8 mouse cellular contexts compared by ENCODE assay signal in genomic region chr13:112660574-112661381, GRCm38 (mm10). TPM values are rescaled to one million over a fixed set of nuclear protein-coding genes. Genes with fewer than 3 reads are reported as not detected.
A peak's percentile ranks its signal among the peaks of the same experiment; 100 is the strongest.
DNase-seq lines count a peak whose midpoint lies in the region; ATAC-seq and TF ChIP-seq lines count a peak whose summit lies in the region.

Slc38a9 (plus strand) TSS chr13:112660751.

- H3K4me2 ChIP-seq in kidney, embryonic 15.5 days = peak within 1 kb of the TSS; percentile 86

- WGBS in heart, embryonic 10.5 days = under 1% methylated on average over 33 of the region's 33 CpGs
- WGBS in kidney, embryonic 15.5 days = under 1% methylated on average over 33 of the region's 33 CpGs

- TF ChIP-seq CTCF in bone marrow macrophage, adult 2 months (IDR thresholded peaks at IDR 0.05; ENCODE audit: low read depth, low read length) = no peak
- no peak for TF ChIP-seq CTCF in embryonic fibroblast, embryonic 13.5 days (IDR thresholded peaks at IDR 0.05; ENCODE audit: borderline replicate concordance, insufficient read depth, low read length)

- no peaks in the 10 kb centered on the region for H3K27me3 ChIP-seq in heart, embryonic 10.5 days (ENCODE audit: insufficient read depth, poor library complexity, severe bottlenecking)
- H3K27me3 ChIP-seq in kidney, embryonic 15.5 days = no peaks in the 10 kb centered on the region

- peak within 1 kb of the TSS; percentile 71 for H3K9ac ChIP-seq in kidney, embryonic 15.5 days

- H3K9me3 ChIP-seq in heart, embryonic 10.5 days = no peaks in the 10 kb centered on the region
- H3K9me3 ChIP-seq in kidney, embryonic 15.5 days (replicated peaks) = no peaks in the 10 kb centered on the region

- no peaks in the 10 kb centered on the region for H3K36me3 ChIP-seq in heart, embryonic 10.5 days
- no peaks in the 10 kb centered on the region for H3K36me3 ChIP-seq in kidney, embryonic 15.5 days

- DNase-seq in A20 (ENCODE audit: low read depth, low spot score) = peak; percentile 96
- peak; percentile 97 for DNase-seq in heart, embryonic 10.5 days (ENCODE audit: low spot score)
- DNase-seq in liver = peak; percentile 94
- peak; percentile 90 to 94 for DNase-seq in spleen, postnatal 4 days (ENCODE audit: low spot score in 2 of 2)

- peak within 1 kb of the TSS; percentile 16; the same call in 1 of the 2 replicates for H3K27ac ChIP-seq in bone marrow macrophage, adult 2 months (ENCODE audit: insufficient read depth, low read depth, low read length)
- H3K27ac ChIP-seq in embryonic fibroblast, embryonic 13.5 days (ENCODE audit: insufficient read depth, low read length) = no peak within 1 kb of the TSS
- peak within 1 kb of the TSS; percentile 87 for H3K27ac ChIP-seq in heart, embryonic 10.5 days
- H3K27ac ChIP-seq in kidney, embryonic 15.5 days = peak within 1 kb of the TSS; percentile 64

- peak within 1 kb of the TSS; percentile 88 for H3K4me3 ChIP-seq in bone marrow macrophage, adult 2 months (ENCODE audit: insufficient read depth, low read length)
- peak within 1 kb of the TSS; percentile 76 for H3K4me3 ChIP-seq in embryonic fibroblast, embryonic 13.5 days (ENCODE audit: insufficient read depth, low read length)
- peak within 1 kb of the TSS; percentile 87 for H3K4me3 ChIP-seq in heart, embryonic 10.5 days
- H3K4me3 ChIP-seq in kidney, embryonic 15.5 days (replicated peaks) = peak within 1 kb of the TSS; percentile 73

- ATAC-seq in kidney, embryonic 15.5 days (replicated peaks; ENCODE audit: low FRiP score) = peak; percentile 99
- ATAC-seq in monocyte, adult 5-6 weeks (replicated peaks; ENCODE audit: insufficient number of reproducible peaks, low FRiP score, low TSS enrichment, poor library complexity, severe bottlenecking) = peak; percentile 96

- peaks cover 14% of the 10 kb centered on the region for H3K4me1 ChIP-seq in bone marrow macrophage, adult 2 months (ENCODE audit: control insufficient read depth, insufficient read depth, low read length)
- no peaks in the 10 kb centered on the region for H3K4me1 ChIP-seq in embryonic fibroblast, embryonic 13.5 days (ENCODE audit: control insufficient read depth, insufficient read depth, low read length)
- H3K4me1 ChIP-seq in heart, embryonic 10.5 days = peaks cover 14% of the 10 kb centered on the region; the same call in 1 of the 2 replicates
- H3K4me1 ChIP-seq in kidney, embryonic 15.5 days = peaks cover 9% of the 10 kb centered on the region

- TF ChIP-seq POLR2A in bone marrow macrophage, adult 2 months (IDR thresholded peaks at IDR 0.05; ENCODE audit: borderline replicate concordance, low read depth, low read length) = no peak; the same call in 1 of the 2 replicates
- peak; percentile 66 for TF ChIP-seq POLR2A in embryonic fibroblast, embryonic 13.5 days (IDR thresholded peaks at IDR 0.05; ENCODE audit: low read depth, low read length)

RNA-seq across cellular contexts. Expression of gene Slc38a9, which starts in this region (rescaled TPM):
- polyA plus RNA-seq in bone marrow macrophage, adult 2 months (2012; ENCODE audit: insufficient read depth, insufficient read length, missing spikeins) = 36.3 and 38.4 TPM in 2 replicates
- polyA plus RNA-seq in embryonic fibroblast, embryonic 13.5 days (2011; ENCODE audit: insufficient read length, low read depth, missing spikeins) = 10.2 and 11.5 TPM in 2 replicates
- polyA plus RNA-seq in heart, embryonic 10.5 days (2016; fragmentation: Nextera tagmentation; extraction: Ambion mirVana) = 11.2 and 13.9 TPM in 2 replicates
- 14.7 and 15.2 TPM in 2 replicates for polyA plus RNA-seq in kidney, embryonic 15.5 days (2015; fragmentation: Nextera tagmentation; extraction: Ambion mirVana)
- total RNA-seq in monocyte, adult 5-6 weeks (2017) = 33.1 to 48.4 TPM (median 35.9 TPM) in 3 replicates
